Mouse (Mus musculus) gastrocnemius, postnatal 14 days (tissue): ENCODE data around the gene Rab6b. TPM values are rescaled to one million over a fixed set of nuclear protein-coding genes. Genes with fewer than 3 reads are reported as not detected.
A peak's percentile ranks its signal among the peaks of the same experiment; 100 is the strongest.
"Not testable (repeated sequence)": the region's sequence is repeated elsewhere in the genome, so short reads cannot be mapped to it uniquely, and the experiment has no call there.

Experiments
- DNase-seq: peaks from one replicate; pipeline ENCODE4 v3.0.0; 2021; ENCODE audit warnings: mixed read lengths
- intact Hi-C: fragments of 180-260 bp; cut with DNase I; formaldehyde crosslinking; loops from one replicate; pipeline ENCODE4 v1.15.1; 2025; ENCODE audit warnings: low total_unique reads
- total RNA-seq, 2 experiments: library from RNA; stranded (reverse); gene quantifications; 2 replicates each; pipeline ENCODE4 v1.2.3; 2021

The Rab6b gene
- total RNA-seq, 2 experiments from 2014 or later = 0.78 to 0.96 TPM

DNA sequence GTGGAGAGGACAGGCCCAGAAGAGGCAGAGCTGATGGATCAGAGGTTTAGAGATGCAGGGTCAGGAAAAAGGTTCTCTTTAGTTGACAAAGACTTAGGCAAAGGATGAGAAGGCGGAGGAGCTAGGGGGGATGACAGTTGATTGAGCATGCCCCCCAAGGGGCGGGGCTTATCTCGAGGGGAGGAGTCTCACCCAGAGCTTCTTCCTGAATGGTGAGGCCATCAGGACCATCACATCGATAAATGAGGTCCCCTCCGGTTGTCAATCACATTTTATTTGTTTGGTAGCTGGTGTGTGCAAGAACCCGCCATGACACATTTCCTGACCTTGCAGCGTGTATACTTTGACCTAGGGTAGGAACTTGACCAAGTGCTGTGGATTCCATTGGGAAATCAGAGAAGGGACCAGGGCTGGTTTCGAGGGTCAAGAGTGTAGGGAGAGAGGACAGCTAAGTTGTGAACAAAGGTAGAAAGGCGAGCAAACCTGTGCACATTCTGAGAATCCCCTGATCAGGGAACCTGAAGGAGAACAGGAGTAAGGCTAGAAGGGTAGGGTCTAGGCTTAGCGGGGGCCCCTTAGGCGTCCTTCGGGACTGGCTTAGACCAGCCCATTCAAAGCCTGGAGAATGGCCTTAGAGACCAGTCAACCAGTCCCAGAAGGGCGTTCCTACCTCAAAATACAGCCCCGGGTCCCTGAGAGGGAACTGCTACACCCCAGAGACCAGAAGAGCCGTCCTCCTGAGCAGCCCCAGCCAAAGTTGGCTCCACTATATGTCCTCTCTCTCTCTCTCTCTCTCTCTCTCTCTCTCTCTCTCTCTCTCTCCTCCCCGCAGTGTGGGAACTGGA is 20.3 kb upstream of the Rab6b start:
- intact Hi-C loops = no loop called here
- no peak for DNase-seq

DNA sequence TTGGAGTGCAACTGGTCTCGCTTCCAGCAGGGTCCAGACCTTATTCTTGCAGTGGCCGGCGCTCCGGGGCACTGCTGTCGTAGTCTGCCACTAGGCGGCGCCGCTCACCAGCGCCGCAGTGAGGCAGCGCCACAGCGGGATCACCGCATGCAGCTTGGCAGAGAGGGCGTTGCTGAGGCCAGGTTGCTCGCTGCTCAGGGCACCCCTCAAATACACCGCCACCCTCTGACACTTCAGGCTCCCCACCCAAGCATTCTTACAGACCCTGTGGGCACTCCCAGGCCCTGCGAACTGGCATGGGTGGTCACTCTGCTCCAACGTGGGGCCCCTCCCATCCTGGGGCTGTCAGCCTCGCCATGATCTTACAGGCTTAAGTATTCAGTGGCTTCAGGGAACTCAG is 19.3 kb upstream of the Rab6b start:
- intact Hi-C loops = no loop called here
- peak; percentile 78 for DNase-seq

DNA sequence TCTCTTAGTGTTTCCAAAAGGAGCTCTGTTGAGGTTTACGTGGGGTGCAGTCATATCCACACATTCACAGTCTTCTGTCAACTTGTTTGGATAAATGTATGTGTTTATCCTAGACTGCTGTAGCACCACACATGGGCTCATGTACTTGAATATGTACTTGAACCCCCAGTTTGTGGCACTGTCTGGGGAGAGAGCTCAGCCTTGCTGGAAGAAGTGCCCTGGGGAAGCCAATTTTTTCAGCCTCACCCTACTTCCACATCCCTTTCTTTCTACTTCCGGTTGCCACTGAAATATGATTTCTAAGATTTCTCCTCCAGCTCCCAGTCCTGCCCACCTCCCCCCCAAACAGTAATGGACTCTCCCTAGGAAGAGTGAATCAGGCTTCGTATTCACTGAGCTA is 17.9 kb upstream of the Rab6b start:
- DNase-seq = no peak
- intact Hi-C loops = no loop called here

DNA sequence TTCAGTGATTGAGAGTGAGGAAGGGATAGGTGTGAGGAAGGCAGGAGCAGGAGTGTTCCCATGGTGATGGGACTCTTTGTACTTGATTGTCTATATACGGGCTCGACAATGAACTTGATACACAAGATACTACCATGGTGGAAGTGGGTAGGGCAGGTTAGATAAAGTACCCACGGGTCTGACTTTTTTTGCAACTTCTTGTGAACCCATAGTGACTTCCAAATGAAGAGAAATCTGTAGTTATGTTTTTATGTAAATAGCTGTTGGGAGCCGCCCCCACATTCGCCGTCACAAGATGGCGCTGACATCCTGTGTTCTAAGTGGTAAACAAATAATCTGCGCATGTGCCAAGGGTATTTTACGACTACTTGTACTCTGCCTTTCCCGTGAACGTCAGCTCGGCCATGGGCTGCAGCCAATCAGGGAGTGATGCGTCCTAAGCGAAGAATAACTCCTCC is 3.2 kb upstream of the Rab6b start:
- intact Hi-C loops, DNase-seq: not testable (repeated sequence)

DNA sequence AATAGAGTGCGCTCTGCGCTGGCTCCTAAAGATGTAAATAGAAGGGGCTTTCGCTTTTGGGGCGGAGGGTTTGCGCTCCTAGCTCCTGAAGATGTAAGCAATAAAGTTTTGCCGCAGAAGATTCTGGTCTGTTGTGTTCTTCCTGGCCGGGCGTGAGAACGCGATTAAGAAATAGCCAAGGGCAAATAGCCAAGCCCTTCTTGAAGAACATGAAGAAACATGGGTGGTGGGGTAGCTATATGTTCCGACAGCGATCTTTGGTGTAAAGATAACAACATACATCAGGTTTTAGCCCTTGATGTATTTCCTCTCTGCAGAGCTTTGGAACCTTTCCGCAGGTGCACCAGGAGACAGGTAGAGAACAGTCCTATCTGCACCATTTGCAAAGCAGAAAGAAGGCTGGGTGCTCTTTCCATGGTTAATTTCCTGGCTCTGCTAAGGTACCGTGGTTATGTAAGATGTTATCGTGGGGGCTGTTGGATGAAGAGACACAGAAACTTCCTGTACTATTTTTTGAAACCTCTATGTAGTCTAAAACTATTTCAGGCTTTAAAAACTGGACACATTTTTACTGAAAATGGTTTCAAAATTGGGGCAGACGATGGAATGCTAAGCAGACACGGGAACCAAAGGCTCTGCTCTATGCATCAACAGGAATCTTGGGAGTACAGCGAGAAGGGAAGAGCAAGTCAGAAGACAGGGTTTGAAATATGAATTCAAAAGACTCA is 2.5 kb upstream of the Rab6b start:
- DNase-seq = no peak
- intact Hi-C loops = no loop called here

DNA sequence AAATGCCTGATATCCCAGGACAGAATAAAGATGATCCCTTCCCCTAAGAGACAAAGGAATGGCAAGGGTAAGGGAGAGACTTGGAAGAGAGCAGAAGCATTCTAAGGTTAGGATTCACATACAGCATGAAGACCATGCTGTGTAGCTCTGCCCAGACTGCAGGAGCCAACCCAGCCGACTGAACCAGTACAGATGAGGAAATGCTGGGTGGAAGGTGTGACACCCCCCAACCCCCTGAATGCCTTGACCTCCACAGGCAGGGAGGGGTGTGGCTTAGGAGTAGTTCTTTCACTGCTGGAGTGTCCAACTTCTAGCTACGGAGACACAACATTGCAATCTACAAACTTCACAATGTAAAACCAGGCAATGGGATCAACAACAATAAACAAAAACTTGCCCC is 1.7 kb upstream of the Rab6b start:
- no peak for DNase-seq
- intact Hi-C loops = no loop called here

DNA sequence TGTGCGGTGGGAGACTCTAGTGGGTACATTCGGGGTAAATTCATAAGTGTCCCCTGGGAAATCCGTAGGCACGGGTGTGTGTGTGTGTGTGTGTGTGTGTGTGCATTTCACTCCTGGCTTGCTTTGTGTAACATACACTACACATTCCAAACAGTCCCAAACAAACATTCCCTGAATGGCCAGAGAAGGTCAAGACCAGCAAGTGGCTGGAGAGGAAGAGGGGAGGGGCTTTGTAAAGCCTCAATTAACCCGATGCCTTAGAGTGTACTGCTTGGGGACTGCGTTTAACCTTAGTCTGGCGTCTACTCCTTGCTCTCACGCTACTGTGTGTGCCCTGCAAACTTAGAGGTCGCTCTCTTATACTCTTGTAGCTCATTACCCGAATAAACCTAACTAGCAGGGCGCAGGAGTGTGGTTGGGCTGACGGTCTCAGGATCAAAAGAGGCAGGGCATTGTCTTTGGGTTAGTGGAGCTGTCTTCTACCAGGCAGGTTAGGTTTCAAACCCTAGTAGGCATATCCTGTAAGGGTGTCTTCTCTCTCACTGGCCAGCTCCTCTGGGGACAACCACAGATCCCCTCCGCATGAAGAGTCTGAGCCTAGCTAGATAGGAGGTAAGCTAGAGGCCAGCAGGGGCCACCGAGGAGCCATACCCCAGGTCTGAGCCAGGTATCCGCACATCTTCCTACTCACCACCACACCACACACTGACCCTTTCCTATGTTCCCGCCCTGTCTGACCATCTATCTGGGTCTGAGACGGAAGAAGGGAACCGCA is 673 bp upstream of the Rab6b start:
- DNase-seq = no peak
- intact Hi-C loops = no loop called here

DNA sequence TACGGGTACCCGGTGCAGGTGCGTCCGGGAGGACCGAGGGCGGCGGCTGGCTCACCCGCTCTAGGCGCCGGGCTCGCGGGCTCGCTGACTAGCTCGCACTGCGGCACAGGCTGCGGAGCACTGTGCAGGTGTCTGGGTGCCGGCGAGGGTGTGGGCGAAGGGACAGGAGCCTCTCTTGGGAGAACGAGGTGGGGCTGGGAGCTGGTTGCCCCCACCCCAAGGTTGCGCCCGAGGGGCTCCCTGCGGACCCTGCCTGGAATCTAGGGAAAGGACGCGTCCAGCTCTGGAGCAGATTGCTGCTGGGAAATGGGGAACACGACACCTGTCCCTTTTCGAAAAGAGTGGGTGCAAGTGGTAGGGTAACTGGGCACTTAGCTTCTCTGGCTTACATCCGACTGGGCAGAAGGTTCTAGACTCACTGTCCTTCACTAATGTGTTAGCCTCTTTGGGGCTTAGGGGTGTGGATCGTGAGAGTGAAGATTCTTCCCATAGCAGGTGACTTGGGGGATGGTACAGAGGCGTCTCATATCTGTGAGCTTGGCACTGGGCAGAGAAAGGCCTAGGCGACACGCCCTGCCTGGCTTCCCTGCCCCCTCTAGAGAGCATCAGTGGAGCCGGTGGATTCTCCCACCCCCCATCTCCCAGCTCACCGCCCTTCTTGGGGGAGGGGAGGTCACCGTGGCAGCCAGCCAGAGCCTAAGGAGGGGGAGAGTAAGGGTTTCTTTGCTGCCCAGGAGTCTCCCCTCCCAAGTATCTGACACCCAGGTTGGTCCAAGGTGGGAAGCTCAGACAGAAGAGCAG is 1.1 kb downstream of the Rab6b start:
- intact Hi-C loops = no loop called here
- no peak for DNase-seq

DNA sequence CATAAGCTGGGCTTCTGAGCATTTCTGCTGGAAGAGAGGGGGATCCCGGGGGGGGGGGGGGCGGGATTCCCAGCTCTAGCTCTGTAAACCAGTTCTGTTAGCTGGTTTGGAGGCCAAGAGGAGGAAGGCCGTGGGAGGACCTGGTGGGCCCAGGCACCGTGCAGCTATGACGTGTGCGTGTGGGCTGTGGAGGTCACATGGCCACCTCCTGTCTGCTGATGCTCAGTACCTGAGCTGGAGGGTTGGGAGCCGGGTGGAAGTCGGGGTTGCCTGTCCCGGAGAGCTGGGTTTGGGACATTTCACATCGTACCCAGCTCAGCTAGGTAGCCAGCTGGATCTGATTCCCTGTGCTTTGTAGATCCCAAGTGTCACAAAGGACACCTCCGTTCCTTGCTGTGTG is 1.8 kb downstream of the Rab6b start:
- no peak for DNase-seq
- intact Hi-C loops = no loop called here

DNA sequence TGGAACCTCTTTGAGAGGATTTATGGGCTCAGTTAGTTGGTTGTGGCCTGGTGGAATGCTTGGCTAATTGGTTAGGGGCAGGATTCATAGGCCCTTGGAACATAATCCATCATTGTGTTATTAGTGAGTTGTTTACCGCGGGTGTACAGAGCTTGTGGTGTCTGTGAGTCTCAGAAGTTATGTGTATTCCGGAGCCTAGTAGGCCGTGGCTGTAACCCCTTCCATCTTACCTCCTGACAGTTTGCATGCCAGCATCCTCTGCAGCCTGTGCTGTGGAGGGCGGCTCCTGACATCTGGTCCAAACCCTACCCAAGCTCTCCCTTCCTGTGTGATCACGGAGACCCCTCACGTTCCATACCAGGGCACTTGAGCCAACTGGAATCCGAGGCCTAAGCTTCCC is 2.7 kb downstream of the Rab6b start:
- intact Hi-C loops = no loop called here
- no peak for DNase-seq

DNA sequence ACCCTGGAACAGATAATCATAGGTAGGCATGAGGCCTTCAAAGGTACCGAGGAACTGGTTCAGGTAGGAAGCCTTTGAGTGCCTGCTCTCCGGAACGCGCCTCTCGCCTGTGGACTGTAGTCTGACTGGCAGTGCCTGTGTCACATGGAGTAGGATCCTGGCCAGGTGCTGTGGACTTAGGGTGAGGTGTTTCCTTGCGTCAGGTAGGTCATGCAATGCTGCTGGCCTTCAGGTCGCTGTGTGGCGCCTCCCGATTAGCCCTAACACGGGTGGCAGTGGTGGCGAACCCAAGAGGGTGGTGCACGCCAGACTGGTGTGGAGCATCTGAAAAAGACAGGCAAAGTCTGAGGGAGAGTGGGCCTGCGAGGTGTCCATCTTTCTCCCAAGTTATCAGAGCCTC is 3.3 kb downstream of the Rab6b start:
- intact Hi-C loops = no loop called here
- no peak for DNase-seq

DNA sequence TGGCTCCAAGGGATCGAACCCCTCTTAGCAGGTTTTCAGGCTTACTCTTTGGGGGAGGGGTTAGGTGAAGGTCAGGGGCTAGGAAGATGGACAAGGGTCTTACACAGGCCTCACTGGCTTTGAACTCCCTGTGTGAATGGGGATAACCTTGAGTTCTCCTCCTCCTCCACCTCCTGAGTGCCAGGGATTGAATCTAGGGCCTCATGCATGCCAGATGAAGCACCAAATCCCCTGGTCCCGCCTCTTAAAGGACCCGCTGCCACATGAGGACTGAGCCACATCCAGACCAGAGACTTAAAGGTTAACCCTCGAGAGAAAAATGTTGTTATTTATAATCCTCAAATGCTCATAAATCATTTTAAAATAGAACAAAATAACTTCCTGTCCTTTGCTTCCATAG is 5.4 kb downstream of the Rab6b start:
- DNase-seq = no peak

DNA sequence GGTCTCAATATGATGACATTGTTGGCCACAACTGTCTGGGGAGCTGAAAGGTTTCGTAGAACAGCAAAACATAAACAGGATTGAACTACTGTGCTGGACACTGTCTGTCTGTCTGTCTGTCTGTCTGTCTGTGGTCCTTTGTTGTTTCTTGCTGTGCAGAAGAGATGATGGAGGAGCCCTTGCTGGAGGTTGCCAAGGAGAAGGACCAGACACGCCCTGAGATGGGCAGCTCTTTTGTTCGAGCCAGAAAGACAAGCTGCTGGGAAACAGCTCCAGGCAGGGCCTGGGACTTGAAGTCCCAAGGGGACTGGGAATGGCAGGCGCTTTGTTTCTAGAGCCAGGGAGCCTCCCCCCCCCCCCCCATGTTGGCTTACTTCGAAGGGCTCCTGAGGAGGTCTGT is 5.9 kb downstream of the Rab6b start:
- intact Hi-C loops = no loop called here

More for the DNA sequence above, 5.4 kb downstream of the Rab6b start:
- intact Hi-C loops = no loop called here

DNA sequence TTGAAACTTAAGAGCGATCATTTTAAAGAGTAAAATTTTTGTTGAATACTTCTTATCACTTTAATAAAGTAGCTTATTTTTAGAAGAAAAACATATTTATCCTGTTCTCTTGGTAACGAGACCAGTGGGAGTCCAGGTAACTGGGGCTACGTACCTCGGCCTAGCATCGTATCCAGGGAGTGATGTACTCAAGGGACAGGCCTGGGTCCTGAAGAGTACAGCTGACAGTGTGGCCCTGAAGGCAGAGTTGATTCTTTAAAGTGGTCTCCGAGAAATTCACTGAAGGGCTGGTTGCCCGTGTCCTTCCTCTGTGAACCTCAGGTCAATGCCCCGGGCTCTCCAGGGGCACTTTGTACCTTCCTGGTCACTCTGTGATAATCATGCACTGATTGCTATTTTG is 6.4 kb downstream of the Rab6b start:
- intact Hi-C loops = no loop called here
- no peak for DNase-seq

More for the DNA sequence above, 5.9 kb downstream of the Rab6b start:
- DNase-seq = no peak

DNA sequence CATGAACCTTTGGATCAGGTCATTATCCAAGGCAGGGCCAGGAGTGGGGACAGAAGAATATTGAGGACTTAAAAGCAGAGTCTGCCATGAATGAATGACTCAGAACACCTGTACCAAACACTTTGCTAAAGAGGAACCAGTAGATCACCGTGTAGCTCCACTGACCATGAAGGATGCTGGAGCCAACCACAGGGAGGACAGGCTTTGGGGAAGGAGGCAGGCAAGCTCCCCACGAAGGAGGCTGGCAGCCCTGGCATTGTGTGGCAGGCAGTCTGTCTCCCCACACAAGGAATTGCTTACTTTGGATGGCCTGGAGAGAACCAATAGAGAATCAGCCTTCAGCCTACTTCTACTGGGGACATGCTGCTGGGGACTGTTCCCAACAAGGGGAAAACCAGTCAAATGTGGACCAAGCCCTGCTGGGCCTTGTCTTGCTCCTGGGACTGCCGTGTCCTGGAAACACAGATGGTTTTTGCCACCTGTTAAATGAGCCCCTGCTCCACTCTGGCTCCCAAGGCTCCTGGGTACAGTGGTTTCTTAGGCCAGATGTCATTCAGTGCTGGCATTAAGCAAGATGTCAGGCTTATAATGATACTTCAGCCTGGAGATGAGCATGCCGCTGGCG is 7.2 kb downstream of the Rab6b start:
- intact Hi-C loops = no loop called here
- no peak for DNase-seq

DNA sequence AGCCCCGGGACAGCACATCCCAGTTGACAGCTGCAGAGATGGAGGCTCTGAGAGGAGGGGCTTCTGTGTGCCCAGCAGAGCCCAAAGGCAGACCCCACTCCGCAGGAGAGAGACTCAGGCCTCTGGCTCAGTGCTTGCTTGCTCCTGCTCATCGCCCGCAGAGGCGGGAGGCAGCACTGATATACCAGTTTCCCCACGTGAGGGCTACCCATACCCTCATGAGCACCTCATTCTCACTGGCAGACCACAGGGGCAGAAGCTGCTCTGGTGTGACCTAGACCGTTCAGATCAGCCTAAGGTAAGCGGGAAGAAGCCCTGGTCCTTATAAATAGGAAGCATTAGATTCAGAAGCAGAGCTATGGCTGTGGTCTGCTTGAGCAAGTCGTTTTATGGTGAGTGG is 8.2 kb downstream of the Rab6b start:
- DNase-seq = no peak
- intact Hi-C loops = no loop called here

DNA sequence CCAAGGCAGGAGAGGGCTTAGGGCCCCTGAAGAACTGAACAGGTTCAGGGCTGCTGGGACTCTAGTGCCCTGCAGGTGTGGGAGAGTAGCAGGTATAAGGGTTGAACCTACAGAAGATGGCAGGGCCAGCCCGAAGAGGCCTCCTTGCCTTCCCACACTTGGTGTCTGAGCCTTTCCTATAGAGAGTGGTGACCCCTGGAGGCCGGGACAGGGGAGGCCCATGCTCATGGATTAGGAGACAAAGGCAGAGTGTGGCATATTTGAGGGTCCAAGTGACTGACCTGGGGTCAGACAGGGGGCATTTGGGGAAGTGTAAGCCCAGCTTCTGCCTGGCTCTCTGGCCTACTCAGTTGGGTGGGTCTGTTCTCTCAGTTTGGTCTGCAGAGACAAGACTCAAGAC is 8.6 kb downstream of the Rab6b start:
- intact Hi-C loops = no loop called here
- DNase-seq = no peak

DNA sequence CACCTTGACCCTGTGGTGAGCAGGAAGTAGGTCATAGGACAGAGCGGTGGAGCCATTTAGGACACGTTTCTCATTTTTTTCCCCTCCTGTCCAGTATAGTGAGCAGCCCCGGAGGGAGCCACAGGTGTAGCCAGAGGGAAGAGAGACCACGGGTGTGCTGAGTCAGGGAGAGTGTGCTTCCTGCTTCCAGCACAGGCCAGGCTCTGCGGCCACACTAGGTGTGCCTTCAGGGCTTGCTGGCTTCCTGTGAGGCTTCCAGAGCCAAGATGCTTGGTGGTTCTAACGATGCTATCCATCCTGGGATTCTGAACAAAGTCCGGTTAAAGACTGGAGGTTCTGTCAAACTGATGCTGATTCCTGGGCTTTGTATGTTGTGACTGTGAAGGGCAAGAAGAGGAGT is 10.0 kb downstream of the Rab6b start:
- no peak for DNase-seq
- intact Hi-C loops = no loop called here

DNA sequence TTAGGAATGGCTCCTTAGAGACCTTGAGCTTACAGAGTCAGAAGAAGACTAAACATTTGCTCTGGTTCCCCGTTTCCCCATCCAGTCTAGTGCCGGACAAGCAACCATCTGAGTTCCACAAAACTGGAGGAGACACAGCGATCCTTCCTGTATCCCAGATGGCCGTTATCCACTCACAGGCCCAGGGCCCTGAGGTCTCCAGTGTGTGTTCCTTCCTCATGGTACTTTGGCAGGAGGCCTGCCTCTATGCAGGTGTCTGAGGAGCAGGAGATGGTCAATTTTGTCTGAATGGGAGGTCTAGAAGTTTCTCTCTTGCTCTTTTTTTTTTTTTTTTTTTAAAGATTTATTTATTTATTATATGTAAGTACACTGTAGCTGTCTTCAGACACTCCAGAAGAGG is 13.2 kb downstream of the Rab6b start:
- no peak for DNase-seq
- intact Hi-C loops = no loop called here
